ENCODE assay signal across 8 mouse cellular contexts in genomic region chr10:99266025-99266424, GRCm38 (mm10). TPM values are rescaled to one million over a fixed set of nuclear protein-coding genes. Genes with fewer than 3 reads are reported as not detected.
DNase-seq lines count a peak whose midpoint lies in the region; ATAC-seq and TF ChIP-seq lines count a peak whose summit lies in the region.

No protein-coding gene starts in this region.

- no peak for TF ChIP-seq CTCF in CH12.LX (conservative IDR thresholded peaks at IDR 0.05 in 1 of 2, IDR thresholded peaks at IDR 0.05 in 1 of 2; ENCODE audit: low read depth in 2 of 2, low read length in 2 of 2)
- no peak for TF ChIP-seq CTCF in embryonic fibroblast, embryonic 13.5 days (IDR thresholded peaks at IDR 0.05; ENCODE audit: borderline replicate concordance, insufficient read depth, low read length)

- H3K9me3 ChIP-seq in heart, embryonic 12.5 days (replicated peaks), result no peaks in the 10 kb centered on the region
- no peaks in the 10 kb centered on the region for H3K9me3 ChIP-seq in CH12.LX (replicated peaks; ENCODE audit: low read length)
- H3K9me3 ChIP-seq in limb, embryonic 11.5 days (ENCODE audit: control insufficient read depth, low read length), result no peaks in the 10 kb centered on the region
- no peaks in the 10 kb centered on the region for H3K9me3 ChIP-seq in neural tube, embryonic 13.5 days

- dilution Hi-C loops in CH12.LX (cut with MboI; ENCODE audit: extremely low pct_ligation_motif_present, extremely low pct_unique_long_range_greater_than_20kb, low sequenced_read_pairs), result no loop called here

- H3K4me1 ChIP-seq in heart, embryonic 12.5 days (replicated peaks), result peaks cover 42% of the 10 kb centered on the region
- H3K4me1 ChIP-seq in CH12.LX (ENCODE audit: control insufficient read depth in 1 of 2, insufficient read depth in 2 of 2), result peaks cover 10 to 46% of the 10 kb centered on the region in 2 experiments
- peaks cover 8% of the 10 kb centered on the region; the same call in 1 of the 2 replicates for H3K4me1 ChIP-seq in embryonic fibroblast, embryonic 13.5 days (ENCODE audit: control insufficient read depth, insufficient read depth, low read length)
- peaks cover 23% of the 10 kb centered on the region for H3K4me1 ChIP-seq in limb, embryonic 11.5 days (ENCODE audit: control insufficient read depth, insufficient read depth, low read length)
- H3K4me1 ChIP-seq in neural tube, embryonic 13.5 days (replicated peaks), result peaks cover 79% of the 10 kb centered on the region

- in situ Hi-C loops in CH12.LX (cut with MboI; ENCODE audit: low pct_ligation_motif_present, low pct_unique_long_range_greater_than_20kb, low sequenced_read_pairs), result loop anchor here (10.0 kb wide), 1 partner anchor 61 kb away; no protein-coding TSS in a partner anchor

- peaks cover 14% of the 10 kb centered on the region for H3K36me3 ChIP-seq in heart, embryonic 12.5 days
- H3K36me3 ChIP-seq in CH12.LX (replicated peaks in 1 of 2; ENCODE audit: control insufficient read depth in 1 of 2, insufficient read depth in 1 of 2, low read length in 1 of 2), result peaks cover 6 to 7% of the 10 kb centered on the region in 2 experiments
- H3K36me3 ChIP-seq in limb, embryonic 11.5 days (ENCODE audit: control insufficient read depth, insufficient read depth, low read length), result no peaks in the 10 kb centered on the region
- no peaks in the 10 kb centered on the region for H3K36me3 ChIP-seq in neural tube, embryonic 13.5 days

- no peak for TF ChIP-seq EP300 in CH12.LX (IDR thresholded peaks at IDR 0.05; ENCODE audit: low read length)

- H3K79me2 ChIP-seq in CH12.LX (replicated peaks; ENCODE audit: control insufficient read depth, extremely low read depth, insufficient read depth, poor library complexity, severe bottlenecking), result peaks cover 20% of the 10 kb centered on the region

- peak overlapping the region; percentile 92 for H3K4me3 ChIP-seq in heart, embryonic 12.5 days
- H3K4me3 ChIP-seq in CH12.LX (replicated peaks in 1 of 3; ENCODE audit: low read depth in 2 of 3, low read length in 2 of 3, poor library complexity in 1 of 3), result peak overlapping the region in 1 of 3 experiments; percentile 41
- peak overlapping the region; percentile 84 for H3K4me3 ChIP-seq in embryonic fibroblast, embryonic 13.5 days (ENCODE audit: insufficient read depth, low read length)
- peak overlapping the region; percentile 98 for H3K4me3 ChIP-seq in limb, embryonic 11.5 days (ENCODE audit: low read depth, low read length)
- H3K4me3 ChIP-seq in neural tube, embryonic 13.5 days, result peak overlapping the region; percentile 64

- no peak for TF ChIP-seq RAD21 in CH12.LX (IDR thresholded peaks at IDR 0.05; ENCODE audit: low read depth, low read length)

- ATAC-seq in heart, embryonic 12.5 days (ENCODE audit: insufficient number of reproducible peaks, low FRiP score), result no peak
- no peak for ATAC-seq in limb, embryonic 11.5 days (ENCODE audit: insufficient number of reproducible peaks, low FRiP score, low TSS enrichment, low read depth)
- no peak for ATAC-seq in neural tube, embryonic 13.5 days (ENCODE audit: low read depth)
- ATAC-seq in inflammation-experienced regulatory T-cells, adult 6 months, result no peak
- ATAC-seq in megakaryocyte-erythroid progenitor cell, adult 5-6 weeks (replicated peaks; ENCODE audit: low FRiP score, low TSS enrichment, poor library complexity, severe bottlenecking), result no peak

- DNase-seq in heart, adult 9 months (ENCODE audit: low spot score in 2 of 2), result no peak
- DNase-seq in CH12.LX (ENCODE audit: extremely low read depth), result no peak
- DNase-seq in limb, embryonic 11.5 days (ENCODE audit: low spot score), result peak; percentile 51

- peak overlapping the region; percentile 93 for H3K9ac ChIP-seq in heart, embryonic 12.5 days
- H3K9ac ChIP-seq in CH12.LX (ENCODE audit: insufficient read depth, low read depth), result no peak overlapping the region
- H3K9ac ChIP-seq in limb, embryonic 11.5 days (ENCODE audit: low read length), result peak overlapping the region; percentile 98
- peak overlapping the region; percentile 86 for H3K9ac ChIP-seq in neural tube, embryonic 13.5 days

- H3K4me2 ChIP-seq in heart, embryonic 12.5 days, result peak overlapping the region; percentile 85
- peak overlapping the region; percentile 55 for H3K4me2 ChIP-seq in CH12.LX (ENCODE audit: insufficient read depth, low read depth, poor library complexity, severe bottlenecking)
- peak overlapping the region; percentile 67 for H3K4me2 ChIP-seq in limb, embryonic 11.5 days (ENCODE audit: low read depth, severe bottlenecking)
- peak overlapping the region; percentile 93 for H3K4me2 ChIP-seq in neural tube, embryonic 13.5 days

- H3K27ac ChIP-seq in heart, embryonic 12.5 days (ENCODE audit: poor library complexity, severe bottlenecking), result peak overlapping the region; percentile 97
- 0 out of 2 replicates have a peak overlapping the region, but pooled peaks have one; percentile 15 for H3K27ac ChIP-seq in CH12.LX (ENCODE audit: insufficient read depth, low read depth)
- peak overlapping the region; percentile 11 for H3K27ac ChIP-seq in embryonic fibroblast, embryonic 13.5 days (ENCODE audit: insufficient read depth, low read length)
- peak overlapping the region; percentile 99 for H3K27ac ChIP-seq in limb, embryonic 11.5 days (replicated peaks; ENCODE audit: low read depth, low read length)
- H3K27ac ChIP-seq in neural tube, embryonic 13.5 days (replicated peaks), result peak overlapping the region; percentile 94

- H3K27me3 ChIP-seq in heart, embryonic 12.5 days (replicated peaks), result no peaks in the 10 kb centered on the region
- H3K27me3 ChIP-seq in CH12.LX (replicated peaks), result no peaks in the 10 kb centered on the region
- H3K27me3 ChIP-seq in limb, embryonic 11.5 days (ENCODE audit: control insufficient read depth, insufficient read depth, low read length), result no peaks in the 10 kb centered on the region
- peaks cover 25% of the 10 kb centered on the region; the same call in 1 of the 2 replicates for H3K27me3 ChIP-seq in neural tube, embryonic 13.5 days

- 47% methylated on average over 14 of the region's 14 CpGs for WGBS in heart, embryonic 12.5 days
- WGBS in limb, embryonic 11.5 days, result 15% methylated on average over 14 of the region's 14 CpGs
- WGBS in neural tube, embryonic 13.5 days, result 29% methylated on average over 14 of the region's 14 CpGs

- TF ChIP-seq POLR2A in CH12.LX (IDR thresholded peaks at IDR 0.05; ENCODE audit: low read depth, low read length), result no peak
- TF ChIP-seq POLR2A in embryonic fibroblast, embryonic 13.5 days (IDR thresholded peaks at IDR 0.05; ENCODE audit: low read depth, low read length), result no peak

TF ChIP-seq in CH12.LX, 34 proteins besides CTCF, POLR2A, EP300 and RAD21:
- TF ChIP-seq SMC3 (IDR thresholded peaks at IDR 0.05; ENCODE audit: low read depth, low read length), result no peak

RNA-seq across cellular contexts. Expression of gene Dusp6, which starts 3.0 kb away (rescaled TPM):
- 52.6 and 57.1 TPM in 2 replicates for polyA plus RNA-seq in heart, embryonic 12.5 days (2016; fragmentation: Nextera tagmentation; extraction: Ambion mirVana)
- total RNA-seq in CH12.LX (2012; rRNA removed) (6.2 and 7.6 TPM in 2 replicates), CH12.LX (2014; rRNA removed) (11.6 and 13.5 TPM in 2 replicates)
- polyA plus RNA-seq in CH12.LX (2012; ENCODE audit: insufficient read length, low read depth), result 4.1 and 6.1 TPM in 2 replicates
- polyA plus RNA-seq in embryonic fibroblast, embryonic 13.5 days (2011; ENCODE audit: insufficient read length, low read depth, missing spikeins), result 23.2 and 41.3 TPM in 2 replicates
- 187 and 207 TPM in 2 replicates for polyA plus RNA-seq in limb, embryonic 11.5 days (2014; fragmentation: Nextera tagmentation; extraction: Ambion mirVana)
- 23.4 and 29.9 TPM in 2 replicates for polyA plus RNA-seq in neural tube, embryonic 13.5 days (2015; fragmentation: Nextera tagmentation; extraction: Ambion mirVana)
- polyA plus RNA-seq in inflammation-experienced regulatory T-cells, adult 6 months (2017; shearing (Covaris generic)), result 10 to 100 TPM; 32.8 to 52.8 (median 41.2) TPM
- total RNA-seq in megakaryocyte-erythroid progenitor cell, adult 5-6 weeks (2014; fragmentation: Nextera tagmentation), result 5.4 and 14.8 TPM in 2 replicates
- total RNA-seq in megakaryocyte-erythroid progenitor cell, adult 5-6 weeks (2017), result 20.6 and 20.9 TPM in 2 replicates

Comparison
In these comparisons a context has a peak if more than half of its experiments do, and no peak if none do; other contexts are left out.
1. H3K27ac ChIP-seq: peak in every context shown above with its lines; median percentile 99 in limb, embryonic 11.5 days; 97 in heart, embryonic 12.5 days; 94 in neural tube, embryonic 13.5 days; 15 in CH12.LX; 11 in embryonic fibroblast, embryonic 13.5 days.